Mouse (Mus musculus): ENCODE data around the gene Etv5. TPM values are rescaled to one million over a fixed set of nuclear protein-coding genes. Genes with fewer than 3 reads are reported as not detected.

Gene Etv5
- polyA plus RNA-seq, 2 experiments: 2.6 to 2.7 TPM

GRCm38 (mm10) chr16:22372225-22372624, 67.3 kb downstream of the Etv5 start:
- DNase-seq (ENCODE audit: low read depth in 3 of 3, low spot score in 3 of 3): no peak
- Histone ChIP-seq H3K4me3 (ENCODE audit: insufficient read depth in 1 of 2, low read depth in 2 of 2, low read length in 2 of 2) (no peak overlapping the region), H3K27ac (no peak overlapping the region), H3K9me3 (ENCODE audit: control insufficient read depth, low read length) (no peaks in the 10 kb centered on the region), H3K36me3 (replicated peaks; ENCODE audit: control insufficient read depth, insufficient read depth, low read depth) (no peaks in the 10 kb centered on the region), H3K4me2 (ENCODE audit: low read depth) (no peak overlapping the region), H3K27me3 (ENCODE audit: control insufficient read depth, insufficient read depth, low read length) (no peaks in the 10 kb centered on the region), H3K4me1 (replicated peaks; ENCODE audit: control insufficient read depth in 2 of 2, insufficient read depth in 2 of 2, low read length in 1 of 2) (no peaks in the 10 kb centered on the region; a peak in 1 of 4 replicates), H3K9ac (replicated peaks) (no peak overlapping the region)
- TF ChIP-seq EP300 (IDR thresholded peaks at IDR 0.05; ENCODE audit: low read depth) (no peak), CTCF (IDR thresholded peaks at IDR 0.05; ENCODE audit: low read depth) (no peak)
- ATAC-seq (ENCODE audit: insufficient read depth): no peak
- WGBS (ENCODE audit: insufficient replicate concordance): 29% methylated on average over 1 of the region's 1 CpGs

- Histone ChIP-seq H3K4me1 (replicated peaks; ENCODE audit: control insufficient read depth in 2 of 2, insufficient read depth in 2 of 2, low read length in 1 of 2) (no peaks in the 10 kb centered on the region; a peak in 1 of 4 replicates), H3K4me3 (ENCODE audit: insufficient read depth in 1 of 2, low read depth in 2 of 2, low read length in 2 of 2) (no peak overlapping the region), H3K9me3 (ENCODE audit: control insufficient read depth, low read length) (no peaks in the 10 kb centered on the region), H3K36me3 (replicated peaks; ENCODE audit: control insufficient read depth, insufficient read depth, low read depth) (no peaks in the 10 kb centered on the region), H3K27ac (no peak overlapping the region), H3K4me2 (ENCODE audit: low read depth) (no peak overlapping the region), H3K27me3 (ENCODE audit: control insufficient read depth, insufficient read depth, low read length) (no peaks in the 10 kb centered on the region), H3K9ac (replicated peaks) (no peak overlapping the region)
- no peak for ATAC-seq (ENCODE audit: insufficient read depth)
- no peak for DNase-seq (ENCODE audit: low read depth in 3 of 3, low spot score in 3 of 3)
- 55% methylated on average over 7 of the region's 7 CpGs for WGBS (ENCODE audit: insufficient replicate concordance)
- TF ChIP-seq CTCF (IDR thresholded peaks at IDR 0.05; ENCODE audit: low read depth) (no peak), EP300 (IDR thresholded peaks at IDR 0.05; ENCODE audit: low read depth) (no peak)
These were observed 72.4 kb downstream of the Etv5 start for GRCm38 (mm10) chr16:22367099-22367498.

- no peak overlapping the region for H3K27ac ChIP-seq
- H3K36me3 ChIP-seq (replicated peaks; ENCODE audit: control insufficient read depth, insufficient read depth, low read depth): no peaks in the 10 kb centered on the region
- 57% methylated on average over 7 of the region's 7 CpGs for WGBS (ENCODE audit: insufficient replicate concordance)
- H3K9ac ChIP-seq (replicated peaks): no peak overlapping the region
- DNase-seq (ENCODE audit: low read depth in 3 of 3, low spot score in 3 of 3) (no peak), ATAC-seq (ENCODE audit: insufficient read depth) (no peak)
- no peaks in the 10 kb centered on the region for H3K9me3 ChIP-seq (ENCODE audit: control insufficient read depth, low read length)
- H3K4me1 ChIP-seq (replicated peaks; ENCODE audit: control insufficient read depth in 2 of 2, insufficient read depth in 2 of 2, low read length in 1 of 2): no peaks in the 10 kb centered on the region
- H3K4me3 ChIP-seq (ENCODE audit: insufficient read depth in 1 of 2, low read depth in 2 of 2, low read length in 2 of 2): no peak overlapping the region
- TF ChIP-seq CTCF (IDR thresholded peaks at IDR 0.05; ENCODE audit: low read depth) (no peak), EP300 (IDR thresholded peaks at IDR 0.05; ENCODE audit: low read depth) (no peak)
- H3K4me2 ChIP-seq (ENCODE audit: low read depth): no peak overlapping the region
- no peaks in the 10 kb centered on the region for H3K27me3 ChIP-seq (ENCODE audit: control insufficient read depth, insufficient read depth, low read length)
These were observed 73.5 kb downstream of the Etv5 start for GRCm38 (mm10) chr16:22366040-22366439.

- Histone ChIP-seq H3K4me3 (ENCODE audit: insufficient read depth in 1 of 2, low read depth in 2 of 2, low read length in 2 of 2) (no peak overlapping the region), H3K9ac (replicated peaks) (no peak overlapping the region), H3K27ac (no peak overlapping the region), H3K9me3 (ENCODE audit: control insufficient read depth, low read length) (no peaks in the 10 kb centered on the region), H3K4me2 (ENCODE audit: low read depth) (no peak overlapping the region), H3K27me3 (ENCODE audit: control insufficient read depth, insufficient read depth, low read length) (no peaks in the 10 kb centered on the region), H3K36me3 (replicated peaks; ENCODE audit: control insufficient read depth, insufficient read depth, low read depth) (no peaks in the 10 kb centered on the region), H3K4me1 (replicated peaks; ENCODE audit: control insufficient read depth in 2 of 2, insufficient read depth in 2 of 2, low read length in 1 of 2) (no peaks in the 10 kb centered on the region)
- DNase-seq (ENCODE audit: low read depth in 3 of 3, low spot score in 3 of 3) (no peak), ATAC-seq (ENCODE audit: insufficient read depth) (no peak)
- WGBS (ENCODE audit: insufficient replicate concordance): 37% methylated on average over 3 of the region's 3 CpGs
- no peak for TF ChIP-seq EP300 (IDR thresholded peaks at IDR 0.05; ENCODE audit: low read depth)
- TF ChIP-seq CTCF (IDR thresholded peaks at IDR 0.05; ENCODE audit: low read depth): no peak
These were observed 73.9 kb downstream of the Etv5 start for GRCm38 (mm10) chr16:22365596-22365995.

- DNase-seq (ENCODE audit: low read depth in 3 of 3, low spot score in 3 of 3) (no peak), ATAC-seq (ENCODE audit: insufficient read depth) (no peak)
- Histone ChIP-seq H3K36me3 (replicated peaks; ENCODE audit: control insufficient read depth, insufficient read depth, low read depth) (no peaks in the 10 kb centered on the region), H3K27ac (no peak overlapping the region), H3K4me2 (ENCODE audit: low read depth) (peak overlapping the region; percentile 34), H3K4me3 (ENCODE audit: insufficient read depth in 1 of 2, low read depth in 2 of 2, low read length in 2 of 2) (no peak overlapping the region), H3K9ac (replicated peaks) (no peak overlapping the region), H3K9me3 (ENCODE audit: control insufficient read depth, low read length) (no peaks in the 10 kb centered on the region), H3K4me1 (replicated peaks; ENCODE audit: control insufficient read depth in 2 of 2, insufficient read depth in 2 of 2, low read length in 1 of 2) (peaks cover 0 to 4% of the 10 kb centered on the region in 2 experiments; a peak in 1 of 4 replicates), H3K27me3 (ENCODE audit: control insufficient read depth, insufficient read depth, low read length) (no peaks in the 10 kb centered on the region)
- no peak for TF ChIP-seq CTCF (IDR thresholded peaks at IDR 0.05; ENCODE audit: low read depth)
- TF ChIP-seq EP300 (IDR thresholded peaks at IDR 0.05; ENCODE audit: low read depth): no peak
- WGBS (ENCODE audit: insufficient replicate concordance): 8% methylated on average over 18 of the region's 18 CpGs
These were observed 80.7 kb downstream of the Etv5 start for GRCm38 (mm10) chr16:22358701-22359354.
